22 mouse cellular contexts compared by ENCODE assay signal in genomic region chr4:18788398-18788797, GRCm38 (mm10).
A peak's percentile ranks its signal among the peaks of the same experiment; 100 is the strongest.
DNase-seq lines count a peak whose midpoint lies in the region; ATAC-seq and TF ChIP-seq lines count a peak whose summit lies in the region.
"Had no signal": no experiment of that assay in that cellular context is flagged by ENCODE, and none has a peak within 500 bp of the region (broad histone marks: within the 10 kb centered on the region; RNA-seq: fewer than 3 reads in every experiment).

No protein-coding gene starts in this region.

- ATAC-seq in hindbrain, postnatal 0 days = no peak
- ATAC-seq in hindbrain, embryonic 11.5 days (ENCODE audit: low FRiP score) = no peak
- peak; percentile 55; the same call in 1 of the 2 replicates for ATAC-seq in limb, embryonic 14.5 days (ENCODE audit: low FRiP score, low read depth)
- ATAC-seq: forebrain, embryonic 16.5 days had no signal

- no peak for TF ChIP-seq CTCF in hindbrain, postnatal 0 days (IDR thresholded peaks at IDR 0.05; ENCODE audit: low read depth)
- TF ChIP-seq CTCF in brain, embryonic 14.5 days (IDR thresholded peaks at IDR 0.05; ENCODE audit: borderline replicate concordance, extremely low read depth, insufficient read depth, insufficient read length) = no peak

- H3K4me2 ChIP-seq in hindbrain, postnatal 0 days (ENCODE audit: low read depth, low read length) = no peak overlapping the region
- no peak overlapping the region for H3K4me2 ChIP-seq in hindbrain, embryonic 11.5 days (replicated peaks; ENCODE audit: low read depth, low read length)
- no peak overlapping the region for H3K4me2 ChIP-seq in limb, embryonic 14.5 days (replicated peaks; ENCODE audit: low read depth, low read length, severe bottlenecking)
- H3K4me2 ChIP-seq: embryonic facial prominence, embryonic 13.5 days; heart, embryonic 13.5 days had no signal

- no peaks in the 10 kb centered on the region for H3K36me3 ChIP-seq in hindbrain, postnatal 0 days (ENCODE audit: insufficient read depth, low read length)
- H3K36me3 ChIP-seq in hindbrain, embryonic 11.5 days (ENCODE audit: control insufficient read depth, insufficient read depth, low read length) = no peaks in the 10 kb centered on the region
- H3K36me3 ChIP-seq in embryonic facial prominence, embryonic 10.5 days (replicated peaks) = no peaks in the 10 kb centered on the region
- no peaks in the 10 kb centered on the region for H3K36me3 ChIP-seq in limb, embryonic 14.5 days (ENCODE audit: control insufficient read depth, insufficient read depth, low read length)
- H3K36me3 ChIP-seq: embryonic facial prominence, embryonic 13.5 days; heart, embryonic 13.5 days had no signal

- no peaks in the 10 kb centered on the region for H3K27me3 ChIP-seq in hindbrain, postnatal 0 days (ENCODE audit: insufficient read depth, low read length)
- H3K27me3 ChIP-seq in hindbrain, embryonic 11.5 days (ENCODE audit: control insufficient read depth, insufficient read depth, low read length) = no peaks in the 10 kb centered on the region
- no peaks in the 10 kb centered on the region for H3K27me3 ChIP-seq in embryonic facial prominence, embryonic 10.5 days (replicated peaks; ENCODE audit: low read depth, poor library complexity, severe bottlenecking)
- H3K27me3 ChIP-seq in limb, embryonic 14.5 days (ENCODE audit: control insufficient read depth, insufficient read depth, low read length) = no peaks in the 10 kb centered on the region
- H3K27me3 ChIP-seq: embryonic facial prominence, embryonic 13.5 days; heart, embryonic 13.5 days had no signal

- TF ChIP-seq POLR2A in brain, embryonic 14.5 days (IDR thresholded peaks at IDR 0.05; ENCODE audit: borderline replicate concordance, extremely low read depth, insufficient read depth, insufficient read length, poor library complexity, severe bottlenecking) = no peak
- TF ChIP-seq POLR2A in limb, embryonic 14.5 days (IDR thresholded peaks at IDR 0.05; ENCODE audit: borderline replicate concordance, extremely low read depth, insufficient read depth, insufficient read length) = no peak

- no peak overlapping the region for H3K9ac ChIP-seq in hindbrain, postnatal 0 days (replicated peaks; ENCODE audit: low read length)
- H3K9ac ChIP-seq in hindbrain, embryonic 11.5 days (ENCODE audit: low read depth, low read length) = no peak overlapping the region
- H3K9ac ChIP-seq in limb, embryonic 14.5 days (ENCODE audit: low read depth, low read length, severe bottlenecking) = no peak overlapping the region
- H3K9ac ChIP-seq: embryonic facial prominence, embryonic 13.5 days; heart, embryonic 13.5 days; liver, embryonic 14.5 days had no signal

- H3K9me3 ChIP-seq in hindbrain, postnatal 0 days (ENCODE audit: low read length) = no peaks in the 10 kb centered on the region
- H3K9me3 ChIP-seq in hindbrain, embryonic 11.5 days (ENCODE audit: control insufficient read depth, low read length) = no peaks in the 10 kb centered on the region
- H3K9me3 ChIP-seq in embryonic facial prominence, embryonic 10.5 days = no peaks in the 10 kb centered on the region
- H3K9me3 ChIP-seq in limb, embryonic 14.5 days (ENCODE audit: control insufficient read depth, low read length) = no peaks in the 10 kb centered on the region
- H3K9me3 ChIP-seq: embryonic facial prominence, embryonic 13.5 days; heart, embryonic 13.5 days had no signal

- DNase-seq in hindbrain, postnatal 0 days (ENCODE audit: low spot score) = peak; percentile 6
- DNase-seq in hindbrain, embryonic 11.5 days (ENCODE audit: low spot score) = no peak
- peak; percentile 20 for DNase-seq in brain, embryonic 14.5 days (ENCODE audit: low read depth)
- DNase-seq in embryonic facial prominence, embryonic 10.5 days (ENCODE audit: low spot score) = peak; percentile 15
- no peak for DNase-seq in limb, embryonic 14.5 days (ENCODE audit: low spot score)
- no peak for DNase-seq in lung, adult 18-20 months
- DNase-seq in frontal cortex, postnatal 10 days (ENCODE audit: low spot score in 2 of 2) = no peak
- DNase-seq: B cell, adult 2 months; cerebellum, adult 9-11 months; heart, adult 18-20 months; heart, postnatal 36 days; kidney, adult 9 months; kidney, postnatal 4 days; layer of hippocampus, adult 9-11 months; left cerebral cortex, postnatal 4 days; right cerebral cortex, postnatal 25 days had no signal

- H3K27ac ChIP-seq in hindbrain, postnatal 0 days = no peak overlapping the region
- no peak overlapping the region for H3K27ac ChIP-seq in hindbrain, embryonic 11.5 days (ENCODE audit: low read depth, low read length)
- no peak overlapping the region for H3K27ac ChIP-seq in embryonic facial prominence, embryonic 10.5 days (replicated peaks)
- H3K27ac ChIP-seq in limb, embryonic 14.5 days (replicated peaks; ENCODE audit: low read depth, low read length) = no peak overlapping the region
- H3K27ac ChIP-seq: embryonic facial prominence, embryonic 13.5 days; heart, embryonic 13.5 days; left cerebral cortex, adult 2 months; liver, embryonic 14.5 days; macrophage had no signal

- no peaks in the 10 kb centered on the region for H3K4me1 ChIP-seq in hindbrain, postnatal 0 days (ENCODE audit: insufficient read depth, low read length)
- no peaks in the 10 kb centered on the region for H3K4me1 ChIP-seq in hindbrain, embryonic 11.5 days (replicated peaks; ENCODE audit: control insufficient read depth, insufficient read depth, low read length)
- H3K4me1 ChIP-seq in embryonic facial prominence, embryonic 10.5 days = no peaks in the 10 kb centered on the region
- no peaks in the 10 kb centered on the region for H3K4me1 ChIP-seq in limb, embryonic 14.5 days (ENCODE audit: control insufficient read depth, insufficient read depth, low read length)
- H3K4me1 ChIP-seq: embryonic facial prominence, embryonic 13.5 days; heart, embryonic 13.5 days had no signal

- no peak overlapping the region for H3K4me3 ChIP-seq in hindbrain, postnatal 0 days (ENCODE audit: low read length)
- H3K4me3 ChIP-seq in hindbrain, embryonic 11.5 days (ENCODE audit: low read depth, low read length) = no peak overlapping the region
- no peak overlapping the region for H3K4me3 ChIP-seq in embryonic facial prominence, embryonic 10.5 days
- no peak overlapping the region for H3K4me3 ChIP-seq in limb, embryonic 14.5 days (replicated peaks; ENCODE audit: low read length)
- H3K4me3 ChIP-seq: embryonic facial prominence, embryonic 13.5 days; heart, embryonic 13.5 days; left cerebral cortex, adult 2 months had no signal

Comparison
In these comparisons a context has a peak if more than half of its experiments do, and no peak if none do; other contexts are left out.
1. DNase-seq: peak in hindbrain, postnatal 0 days (single experiment), brain, embryonic 14.5 days (single experiment) and embryonic facial prominence, embryonic 10.5 days (single experiment); none in hindbrain, embryonic 11.5 days (single experiment), limb, embryonic 14.5 days (single experiment), lung, adult 18-20 months (0 of 2) and frontal cortex, postnatal 10 days (0 of 2).